Mouse (Mus musculus): ENCODE results near the gene Lrmp.

DNA sequence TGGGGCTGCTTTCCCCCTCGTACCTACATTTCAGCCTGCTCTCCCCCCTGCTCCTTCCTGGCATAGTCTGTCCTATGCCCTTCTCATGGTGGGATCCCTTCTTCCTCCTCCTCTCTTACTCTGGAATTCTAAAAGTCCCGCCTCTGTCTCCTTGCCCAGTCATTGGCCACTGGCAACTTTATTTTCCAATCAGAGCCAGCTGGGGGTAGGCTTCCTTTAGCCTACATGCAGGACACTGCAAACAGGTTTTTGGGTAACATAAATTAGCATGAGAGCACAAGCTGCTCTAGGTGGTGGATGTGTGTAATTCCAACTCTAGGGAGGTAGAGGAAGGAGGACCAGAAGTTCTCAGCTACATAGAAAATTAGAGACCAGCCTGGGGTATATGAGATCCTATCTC, 4.6 kb downstream of the Lrmp start:
- no peak for TF ChIP-seq CTCF (IDR thresholded peaks at IDR 0.05; ENCODE audit: low read depth)
- no peak for TF ChIP-seq EP300 (optimal IDR thresholded peaks at IDR 0.05)

Measured in stomach, postnatal 0 days (tissue).